Mouse (Mus musculus) olfactory bulb, adult 2 months (tissue): ENCODE data around the gene Lypla2. TPM values are rescaled to one million over a fixed set of nuclear protein-coding genes. Genes with fewer than 3 reads are reported as not detected.
A peak's percentile ranks its signal among the peaks of the same experiment; 100 is the strongest.

Experiments
- H3K27ac ChIP-seq: fragments of 200-500 bp; 2 replicates; pipeline ENCODE4 v1.5.1; 2012; ENCODE audit warnings: low read depth, low read length; ENCODE audit not compliant: insufficient read depth
- H3K4me1 ChIP-seq: fragments of 200-500 bp; 2 replicates; pipeline ENCODE4 v1.6.1; 2012; ENCODE audit warnings: low read length; ENCODE audit not compliant: control insufficient read depth, insufficient read depth
- H3K4me3 ChIP-seq: fragments of 200-500 bp; 2 replicates; pipeline ENCODE4 v1.5.1; 2012; ENCODE audit warnings: mild to moderate bottlenecking, low read depth, low read length, moderate library complexity; ENCODE audit not compliant: insufficient read depth
- CTCF ChIP-seq: fragments of 200-500 bp; IDR thresholded peaks from 2 replicates; pipeline ENCODE4 v1.5.1; 2012; ENCODE audit warnings: low read depth, mild to moderate bottlenecking, low read length, moderate library complexity; ENCODE audit not compliant: insufficient read depth
- POLR2A ChIP-seq: fragments of 200-500 bp; IDR thresholded peaks from 2 replicates; pipeline ENCODE4 v1.6.1; 2012; ENCODE audit warnings: mild to moderate bottlenecking, low read depth, low read length, moderate library complexity; ENCODE audit not compliant: insufficient read depth
- WGBS: fragments of 180-500 bp; shearing (Covaris S2); methylation state at CpG from one replicate; pipeline ENCODE4 v1.1.7; 2018; 5-methylcytosine and 5-hydroxymethylcytosine counted together
- polyA plus RNA-seq: library from polyadenylated mRNA; stranded (reverse); fragments of >200 nt; gene quantifications from 2 replicates; pipeline ENCODE4 v1.2.4, GENCODE M21; 2012; ENCODE audit warnings: low replicate concordance; ENCODE audit not compliant: missing spikeins, insufficient read depth, insufficient read length

Lypla2 gene
- polyA plus RNA-seq, 1 experiment = not detected

DNA sequence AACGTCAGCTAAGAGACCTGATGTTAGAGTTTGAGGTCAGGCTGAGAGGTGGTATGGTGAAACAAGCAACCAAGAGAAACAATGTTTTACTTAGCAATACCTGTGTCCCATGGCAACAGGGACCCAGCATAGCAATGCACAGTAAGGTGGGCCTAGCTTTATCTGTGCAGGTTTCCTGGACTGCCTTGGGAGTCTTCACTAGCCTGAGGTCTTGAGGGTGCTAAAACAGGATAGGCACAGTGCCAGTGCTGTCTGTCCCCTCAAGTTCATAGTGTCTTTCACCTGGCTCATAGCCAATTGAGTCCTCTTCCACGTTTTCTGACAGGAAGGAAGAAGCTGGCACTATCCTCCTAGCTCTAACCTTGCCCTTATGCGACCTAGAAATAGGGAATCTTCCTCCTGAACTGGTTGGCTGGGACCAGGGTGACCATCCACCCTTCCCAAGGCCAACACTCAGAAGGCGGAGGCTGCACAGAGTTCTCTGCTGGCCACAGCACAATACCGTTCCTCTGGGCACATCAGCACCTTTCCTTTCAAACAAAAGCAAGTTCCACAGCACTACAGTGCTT lies 31.8 kb upstream of the Lypla2 start:
- no peak overlapping the region for H3K4me3 ChIP-seq
- no peaks in the 10 kb centered on the region for H3K4me1 ChIP-seq
- no peak overlapping the region for H3K27ac ChIP-seq
- no peak for TF ChIP-seq POLR2A
- no peak for TF ChIP-seq CTCF
- WGBS = 79% methylated on average over 5 of the region's 5 CpGs

DNA sequence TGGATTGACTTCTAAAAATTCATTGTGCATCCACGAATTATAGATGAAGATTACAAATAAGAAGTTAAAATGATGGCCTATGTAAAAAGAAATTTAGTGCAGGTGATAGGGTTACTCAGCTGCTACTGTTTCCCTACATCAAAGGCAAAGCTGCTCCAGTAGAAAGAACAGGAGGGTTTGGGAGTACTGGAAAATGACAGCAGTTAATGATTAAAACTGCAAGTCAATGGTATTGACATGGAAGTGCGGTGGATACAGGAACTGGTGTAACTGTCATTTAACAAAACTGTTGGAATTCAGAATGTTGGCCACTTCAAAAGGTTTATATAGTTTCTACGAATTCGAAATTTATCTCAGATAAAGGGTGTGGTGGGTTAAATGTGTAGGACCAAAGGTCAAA lies 22.7 kb upstream of the Lypla2 start:
- Histone ChIP-seq H3K4me3 (no peak overlapping the region), H3K4me1 (no peaks in the 10 kb centered on the region), H3K27ac (no peak overlapping the region)
- WGBS = 85% methylated on average over 4 of the region's 4 CpGs
- TF ChIP-seq POLR2A = no peak
- TF ChIP-seq CTCF = no peak

DNA sequence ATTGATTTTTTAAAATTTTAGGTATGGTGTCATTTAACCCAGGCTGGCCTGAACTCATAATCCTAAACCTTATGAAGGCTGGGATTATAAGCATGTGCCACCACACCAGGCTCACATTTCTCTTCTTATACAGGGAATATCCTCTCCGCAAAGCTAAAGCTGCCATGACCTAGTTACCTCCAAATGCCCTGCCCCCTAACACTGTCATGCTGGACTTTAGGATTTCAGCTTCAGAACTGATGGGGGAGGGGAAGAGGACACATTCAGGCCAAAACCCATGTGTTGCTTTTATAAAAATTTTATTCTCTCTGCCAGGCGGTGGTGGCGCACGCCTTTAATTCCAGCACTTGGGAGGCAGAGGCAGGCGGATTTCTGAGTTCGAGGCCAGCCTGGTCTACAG lies 21.5 kb upstream of the Lypla2 start:
- TF ChIP-seq POLR2A = no peak
- 97% methylated on average over 6 of the region's 6 CpGs for WGBS
- no peaks in the 10 kb centered on the region for H3K4me1 ChIP-seq
- no peak overlapping the region for H3K27ac ChIP-seq
- H3K4me3 ChIP-seq = no peak overlapping the region

DNA sequence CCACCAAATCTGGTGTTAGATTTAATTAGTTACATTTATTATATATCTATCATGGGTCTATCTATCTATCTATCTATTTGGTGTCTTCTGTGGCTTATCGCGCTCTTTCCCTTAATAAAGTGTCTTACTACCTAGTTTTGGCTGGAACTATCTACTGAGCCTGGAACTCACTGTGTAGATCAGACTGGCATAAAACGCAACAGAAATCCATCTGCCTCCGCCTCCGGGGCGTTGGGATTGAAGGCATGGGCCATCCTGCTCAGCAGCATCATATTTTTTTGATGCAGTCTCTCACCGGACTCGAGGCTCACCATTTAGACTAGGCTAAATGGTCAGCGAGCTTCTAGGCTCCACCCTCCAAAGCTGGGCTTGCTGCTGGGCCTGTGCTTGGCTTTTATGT lies 15.3 kb upstream of the Lypla2 start:
- no peak overlapping the region for H3K27ac ChIP-seq
- peaks cover 5% of the 10 kb centered on the region for H3K4me1 ChIP-seq
- WGBS = 70% methylated on average over 9 of the region's 9 CpGs
- H3K4me3 ChIP-seq = no peak overlapping the region; the same call in 1 of the 2 replicates
- TF ChIP-seq POLR2A (no peak), CTCF (no peak)

DNA sequence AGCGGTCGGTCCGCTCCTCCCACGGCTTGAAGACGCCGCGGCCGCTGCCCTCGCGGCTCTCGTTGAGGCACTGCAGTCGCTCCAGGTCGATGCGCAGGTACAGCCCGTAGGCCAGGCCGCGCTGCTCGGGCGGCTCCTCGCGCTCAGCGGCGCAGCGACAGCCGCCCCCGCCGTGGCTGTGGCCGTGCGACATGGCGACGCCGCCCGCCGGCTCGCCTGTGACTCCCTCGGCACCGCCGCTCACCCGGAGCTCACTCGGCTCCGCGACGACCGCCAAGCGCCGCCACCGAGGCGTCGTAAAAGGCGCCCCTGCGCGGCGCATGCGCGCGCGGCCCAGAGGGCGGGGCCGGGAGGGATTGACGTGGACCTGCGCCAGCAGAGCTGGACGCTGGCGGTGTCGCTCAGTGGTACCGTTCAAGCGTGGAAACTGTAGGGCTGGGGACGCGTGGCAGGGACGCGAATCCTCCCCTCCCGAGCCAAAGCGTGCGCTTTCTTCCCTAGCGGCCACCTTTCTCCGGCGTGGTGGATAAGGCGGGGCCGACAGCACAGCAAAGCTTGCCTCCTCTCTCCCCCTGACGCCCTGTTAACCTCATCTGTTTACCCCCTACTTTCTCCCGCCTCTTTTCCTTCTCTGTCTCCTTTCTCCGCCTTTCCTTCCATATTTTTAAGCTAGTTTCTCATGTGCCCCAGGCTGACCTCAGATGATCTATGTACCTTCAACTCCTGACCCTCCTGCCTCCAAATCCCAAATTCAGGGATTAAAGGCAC lies 14.7 kb upstream of the Lypla2 start, which contains the start of gene Pithd1:
TSS of gene Pithd1 (minus strand) at position 322 of the 768 bp plus-strand sequence.
- TF ChIP-seq CTCF = no peak
- TF ChIP-seq POLR2A = peak; percentile 95
- Histone ChIP-seq H3K4me1 (peaks cover 5% of the 10 kb centered on the region), H3K27ac (peak within 1 kb of the TSS; percentile 89), H3K4me3 (peak within 1 kb of the TSS; percentile 87)
- WGBS = under 1% methylated on average over 80 of the region's 81 CpGs

DNA sequence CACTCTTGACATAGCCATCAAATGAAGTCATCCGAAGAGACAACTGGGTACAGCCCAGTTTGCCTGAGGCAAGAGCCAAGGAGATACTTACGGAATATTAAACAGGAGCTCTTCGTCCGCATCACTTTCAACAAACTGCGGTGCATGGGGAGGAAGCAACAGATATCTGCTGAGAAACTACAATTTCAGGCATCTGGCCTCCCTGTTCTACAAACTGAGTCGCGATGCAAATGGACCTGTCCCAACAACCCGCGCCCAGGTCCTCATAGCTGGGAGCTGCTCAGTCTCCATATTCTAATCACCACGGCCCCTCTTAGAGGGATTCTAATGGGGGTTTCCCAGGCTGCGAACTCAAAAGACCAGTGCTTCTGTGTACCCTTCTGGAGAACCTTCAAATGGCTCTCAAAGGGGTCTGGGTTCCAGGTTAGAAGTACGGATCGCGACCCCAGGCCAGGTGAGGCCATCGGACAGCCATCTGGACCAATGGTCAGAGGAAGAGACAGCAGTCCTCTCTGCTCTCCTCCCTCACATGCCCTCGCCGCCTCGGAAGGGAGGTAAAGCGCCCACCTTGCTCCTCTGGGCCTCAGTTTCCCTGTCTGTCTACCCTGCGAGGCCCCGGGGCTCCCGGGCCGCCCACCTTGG lies 14.0 kb upstream of the Lypla2 start:
- Histone ChIP-seq H3K4me3 (peak overlapping the region; percentile 87), H3K27ac (0 out of 2 replicates have a peak overlapping the region, but pooled peaks have one; percentile 29), H3K4me1 (peaks cover 5% of the 10 kb centered on the region)
- 4% methylated on average over 23 of the region's 23 CpGs for WGBS
- TF ChIP-seq CTCF = no peak
- no peak for TF ChIP-seq POLR2A

DNA sequence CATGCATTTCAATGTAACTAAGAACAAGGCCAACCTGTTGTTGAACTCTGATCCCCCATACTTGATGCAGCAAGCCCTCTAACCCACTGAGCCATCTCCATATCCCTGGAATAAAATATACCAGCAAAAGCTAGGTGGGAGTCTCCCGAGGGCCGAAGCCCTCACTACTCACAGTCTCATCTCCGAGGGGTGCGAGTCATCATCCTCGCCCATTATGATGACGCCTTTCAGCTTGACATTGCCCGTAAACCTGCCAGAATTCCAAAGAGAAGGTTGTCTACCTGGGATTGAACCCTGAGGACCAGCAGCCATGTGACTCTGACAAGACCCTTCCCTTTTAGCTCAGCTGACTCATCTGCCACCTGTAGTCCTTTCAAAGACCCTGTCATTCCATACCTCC lies 13.3 kb upstream of the Lypla2 start:
- WGBS = 85% methylated on average over 7 of the region's 7 CpGs
- Histone ChIP-seq H3K4me1 (peaks cover 5% of the 10 kb centered on the region), H3K27ac (no peak overlapping the region), H3K4me3 (no peak overlapping the region)
- TF ChIP-seq CTCF (no peak), POLR2A (no peak)

DNA sequence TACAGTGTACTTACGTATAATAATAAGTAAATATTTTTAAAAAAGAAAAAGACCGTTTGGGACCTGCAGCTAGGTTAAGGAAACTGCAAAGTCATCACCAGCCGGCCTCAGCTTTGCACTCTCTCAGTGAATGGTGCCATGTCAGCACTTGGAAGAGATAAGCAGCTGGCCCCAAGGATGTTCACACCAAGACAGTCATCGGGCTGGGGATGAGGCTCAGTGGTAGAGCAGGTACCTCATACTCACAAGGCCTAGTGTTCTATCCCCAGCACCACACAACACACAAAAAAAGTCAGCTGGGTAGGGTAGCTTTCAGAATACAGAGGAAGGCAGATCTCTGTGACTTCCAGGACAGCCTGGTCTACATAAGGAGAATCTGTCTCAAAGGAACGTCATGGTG lies 12.8 kb upstream of the Lypla2 start:
- H3K4me1 ChIP-seq = peaks cover 5% of the 10 kb centered on the region
- H3K27ac ChIP-seq = no peak overlapping the region
- H3K4me3 ChIP-seq = no peak overlapping the region
- TF ChIP-seq POLR2A = no peak
- no peak for TF ChIP-seq CTCF
- WGBS = 91% methylated on average over 5 of the region's 5 CpGs

DNA sequence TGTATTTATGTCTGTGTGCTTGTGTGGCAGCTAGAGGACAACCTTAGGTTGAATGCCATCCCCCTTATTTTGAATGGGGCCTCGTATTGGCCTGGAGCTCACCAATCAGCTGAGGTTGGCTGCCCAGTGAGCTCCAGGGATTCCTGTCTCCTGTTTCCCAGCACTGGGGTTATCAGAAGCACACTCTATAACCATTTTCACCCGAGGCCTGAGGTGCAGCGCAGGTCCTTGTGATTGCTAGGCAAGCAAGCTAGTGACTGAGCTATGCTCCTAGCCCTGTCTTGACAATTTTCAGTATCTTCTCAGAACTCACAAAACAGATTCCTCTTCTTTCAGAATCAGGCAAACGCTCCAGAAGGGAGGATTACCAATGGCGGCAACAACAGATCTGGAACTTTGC lies 12.1 kb upstream of the Lypla2 start:
- TF ChIP-seq POLR2A (no peak), CTCF (no peak)
- Histone ChIP-seq H3K4me3 (no peak overlapping the region), H3K4me1 (peaks cover 5% of the 10 kb centered on the region), H3K27ac (no peak overlapping the region)
- 82% methylated on average over 5 of the region's 5 CpGs for WGBS
